Mouse (Mus musculus) CH12.LX (cell line): ENCODE measurements around the gene Zdhhc24. TPM values are rescaled to one million over a fixed set of nuclear protein-coding genes. Genes with fewer than 3 reads are reported as not detected.

Experiments used
- DNase-seq: peaks from one replicate; pipeline ENCODE4 v3.0.0-alpha.2; 2013; ENCODE audit errors: extremely low read depth
- H3K27ac ChIP-seq: 2 replicates; pipeline ENCODE4 v1.5.1; 2012; ENCODE audit warnings: low read depth, mild to moderate bottlenecking, control low read depth, moderate library complexity; ENCODE audit not compliant: insufficient read depth
- H3K27me3 ChIP-seq: replicated peaks from 2 replicates; pipeline ENCODE3; 2012; ENCODE audit warnings: inconsistent platforms
- H3K36me3 ChIP-seq, 2 experiments: replicated peaks in 1 of 2; 2 replicates each; pipeline versions ENCODE3 to v1.6.1; 2012; ENCODE audit warnings: inconsistent platforms in 1 of 2, low read length in 1 of 2, mild to moderate bottlenecking in 1 of 2, mixed read lengths in 1 of 2, moderate library complexity in 1 of 2; ENCODE audit not compliant: control insufficient read depth in 1 of 2, insufficient read depth in 1 of 2
- H3K4me1 ChIP-seq, 2 experiments: 2 replicates each; pipeline ENCODE4 v1.6.1; 2012; ENCODE audit warnings: inconsistent platforms in 1 of 2, moderate library complexity in 1 of 2; ENCODE audit not compliant: insufficient read depth in 2 of 2, control insufficient read depth in 1 of 2
- H3K4me2 ChIP-seq: 2 replicates; pipeline ENCODE4 v1.6.1; 2012; ENCODE audit warnings: low read depth, mild to moderate bottlenecking, control low read depth; ENCODE audit not compliant: poor library complexity, insufficient read depth, severe bottlenecking
- H3K4me3 ChIP-seq, 3 experiments: fragments of 150-350 bp in 1 of 3; sonication (generic) in 1 of 3; replicated peaks in 1 of 3; 2 replicates each; pipeline versions ENCODE3 to v1.5.1; 2011 to 2012; ENCODE audit warnings: low read depth in 2 of 3, low read length in 2 of 3, mild to moderate bottlenecking in 2 of 3, moderate library complexity in 2 of 3, control low read depth in 1 of 3, improper control_type of control experiment in 1 of 3, inconsistent platforms in 1 of 3, mixed read lengths in 1 of 3; ENCODE audit not compliant: poor library complexity in 1 of 3
- H3K79me2 ChIP-seq: replicated peaks from 2 replicates; pipeline ENCODE4 v1.6.1; 2012; ENCODE audit warnings: mild to moderate bottlenecking, moderate library complexity; ENCODE audit not compliant: control insufficient read depth, poor library complexity, insufficient read depth, severe bottlenecking; ENCODE audit errors: extremely low read depth
- H3K9ac ChIP-seq: 2 replicates; pipeline ENCODE4 v1.6.1; 2012; ENCODE audit warnings: low read depth, mild to moderate bottlenecking, control low read depth, moderate library complexity; ENCODE audit not compliant: insufficient read depth
- H3K9me3 ChIP-seq: replicated peaks from 2 replicates; pipeline ENCODE3; 2012; ENCODE audit warnings: low read length, inconsistent platforms, mixed read lengths
- BHLHE40 ChIP-seq: IDR thresholded peaks from 2 replicates; pipeline ENCODE4 v1.6.1; 2011; ENCODE audit warnings: mild to moderate bottlenecking, low read depth, low read length, improper control_type of control experiment
- CHD1 ChIP-seq: IDR thresholded peaks from 2 replicates; pipeline ENCODE4 v1.6.1; 2012; ENCODE audit warnings: low read depth, low read length, improper control_type of control experiment, inconsistent platforms
- CHD2 ChIP-seq: IDR thresholded peaks from 2 replicates; pipeline ENCODE4 v1.6.1; 2011; ENCODE audit warnings: low read length, improper control_type of control experiment
- CTCF ChIP-seq, 2 experiments: IDR thresholded peaks in 1 of 2; conservative IDR thresholded peaks in 1 of 2; 2 replicates each; pipeline ENCODE4 v1.5.1; 2011 to 2012; ENCODE audit warnings: low read depth in 2 of 2, low read length in 2 of 2, improper control_type of control experiment in 1 of 2, inconsistent platforms in 1 of 2, mild to moderate bottlenecking in 1 of 2, moderate library complexity in 1 of 2
- E2F4 ChIP-seq: IDR thresholded peaks from 2 replicates; pipeline ENCODE4 v1.6.1; 2011; ENCODE audit warnings: low read depth, low read length, improper control_type of control experiment; ENCODE audit not compliant: insufficient replicate concordance
- ELF1 ChIP-seq: IDR thresholded peaks from 2 replicates; pipeline ENCODE4 v1.6.1; 2014; ENCODE audit warnings: low read depth, mild to moderate bottlenecking, inconsistent platforms, low read length, improper control_type of control experiment
- EP300 ChIP-seq: IDR thresholded peaks from 2 replicates; pipeline ENCODE4 v1.6.1; 2011; ENCODE audit warnings: low read length, improper control_type of control experiment
- ETS1 ChIP-seq: conservative IDR thresholded peaks from 2 replicates; pipeline ENCODE4 v1.6.1; 2012; ENCODE audit warnings: low read depth, mild to moderate bottlenecking, inconsistent platforms, low read length, improper control_type of control experiment, moderate library complexity
- HCFC1 ChIP-seq: IDR thresholded peaks from 2 replicates; pipeline ENCODE4 v1.6.1; 2012; ENCODE audit warnings: low read depth, mild to moderate bottlenecking, inconsistent platforms, low read length, improper control_type of control experiment
- MAX ChIP-seq: IDR thresholded peaks from 2 replicates; pipeline ENCODE4 v1.6.1; 2011; ENCODE audit warnings: low read length, improper control_type of control experiment
- MAZ ChIP-seq: IDR thresholded peaks from 2 replicates; pipeline ENCODE4 v1.6.1; 2012; ENCODE audit warnings: low read depth, mild to moderate bottlenecking, inconsistent platforms, low read length, improper control_type of control experiment, moderate library complexity
- MEF2A ChIP-seq: IDR thresholded peaks from 2 replicates; pipeline ENCODE4 v1.6.1; 2014; ENCODE audit warnings: low read depth, mild to moderate bottlenecking, inconsistent platforms, low read length, improper control_type of control experiment, borderline replicate concordance
- MXI1 ChIP-seq: IDR thresholded peaks from 2 replicates; pipeline ENCODE4 v1.6.1; 2011; ENCODE audit warnings: mild to moderate bottlenecking, low read depth, low read length, improper control_type of control experiment
- MYC ChIP-seq: IDR thresholded peaks from 2 replicates; pipeline ENCODE4 v1.6.1; 2011; ENCODE audit warnings: low read depth, mild to moderate bottlenecking, improper control_type of control experiment, low read length
- NELFE ChIP-seq: IDR thresholded peaks from 2 replicates; pipeline ENCODE4 v1.6.1; 2011; ENCODE audit warnings: low read depth, low read length, improper control_type of control experiment
- POLR2AphosphoS2 ChIP-seq: IDR thresholded peaks from 2 replicates; pipeline ENCODE4 v1.6.1; 2011; ENCODE audit warnings: low read depth, low read length, improper control_type of control experiment
- SIN3A ChIP-seq: IDR thresholded peaks from 2 replicates; pipeline ENCODE4 v1.6.1; 2012; ENCODE audit warnings: low read length, improper control_type of control experiment, inconsistent platforms
- TBP ChIP-seq: conservative IDR thresholded peaks from 2 replicates; pipeline ENCODE4 v1.6.1; 2011; ENCODE audit warnings: low read depth, low read length, improper control_type of control experiment
- USF1 ChIP-seq: IDR thresholded peaks from 2 replicates; pipeline ENCODE4 v1.6.1; 2014; ENCODE audit warnings: low read depth, mild to moderate bottlenecking, inconsistent platforms, low read length, improper control_type of control experiment
- ZC3H11A ChIP-seq: IDR thresholded peaks from 2 replicates; pipeline ENCODE4 v1.6.1; 2012; ENCODE audit warnings: low read depth, mild to moderate bottlenecking, inconsistent platforms, low read length, improper control_type of control experiment
- ZKSCAN1 ChIP-seq: IDR thresholded peaks from 2 replicates; pipeline ENCODE4 v1.6.1; 2012; ENCODE audit warnings: low read depth, inconsistent platforms, low read length, improper control_type of control experiment, borderline replicate concordance
- ZMIZ1 ChIP-seq: IDR thresholded peaks from 2 replicates; pipeline ENCODE4 v1.6.1; 2012; ENCODE audit warnings: low read depth, mild to moderate bottlenecking, inconsistent platforms, low read length, improper control_type of control experiment
- ZNF384 ChIP-seq: IDR thresholded peaks from 2 replicates; pipeline ENCODE4 v1.6.1; 2012; ENCODE audit warnings: low read depth, low read length, improper control_type of control experiment, inconsistent platforms
- dilution Hi-C: fragments of 300-500 bp; cut with MboI; formaldehyde crosslinking; loops from 2 replicates; pipeline ENCODE4 v1.14.3; 2020; ENCODE audit warnings: low sequenced_read_pairs; ENCODE audit not compliant: extremely low pct_unique_long_range_greater_than_20kb, extremely low pct_ligation_motif_present
- in situ Hi-C: fragments of 300-500 bp; cut with MboI; formaldehyde crosslinking; loops from 3 replicates; pipeline ENCODE4 v1.14.3; 2019; ENCODE audit warnings: low sequenced_read_pairs, low pct_ligation_motif_present, low pct_unique_long_range_greater_than_20kb, mixed read lengths
- polyA plus RNA-seq: library from polyadenylated mRNA; unstranded; fragments of >175 nt; gene quantifications from 2 replicates; pipeline ENCODE4 v1.2.1, GENCODE M21; 2012; ENCODE audit warnings: low read depth; ENCODE audit not compliant: insufficient read length
- total RNA-seq, 2 experiments: library from RNA; depleted of rRNA; stranded (reverse); fragments of 300-350 nt in 1 of 2; fragments of >200 nt in 1 of 2; gene quantifications; 2 replicates each; pipeline ENCODE4 v1.2.3; 2012 to 2014

Gene Zdhhc24
- total and polyA plus RNA-seq, 3 experiments = 5.0 to 8.0 (median 5.0) TPM

DNA sequence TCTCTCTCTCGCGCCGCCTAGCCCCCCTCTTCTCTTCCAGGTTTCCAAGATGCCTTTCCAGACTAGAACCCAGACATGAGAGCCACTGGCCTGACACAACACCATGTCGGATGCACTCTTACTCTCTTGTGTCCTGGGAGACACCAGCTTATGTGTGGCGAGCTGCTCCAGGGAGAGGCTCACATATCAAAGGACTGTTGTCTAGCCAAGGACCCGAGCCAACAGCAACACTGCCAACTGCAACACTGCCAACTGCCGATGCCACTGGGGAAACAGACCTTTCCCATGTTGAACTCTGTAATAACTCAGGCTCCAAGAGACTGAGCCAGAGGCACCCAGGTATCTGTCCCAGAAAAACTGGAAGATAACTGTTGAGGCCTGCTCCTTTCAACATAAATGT, 49.3 kb upstream of the Zdhhc24 start:
- Histone ChIP-seq H3K79me2 (no peaks in the 10 kb centered on the region), H3K9ac (no peak overlapping the region), H3K36me3 (peaks cover 42 to 85% of the 10 kb centered on the region in 2 experiments), H3K27me3 (no peaks in the 10 kb centered on the region), H3K27ac (no peak overlapping the region), H3K4me3 (no peak overlapping the region), H3K4me1 (peaks cover 2 to 6% of the 10 kb centered on the region in 2 experiments; a peak in 2 of 4 replicates), H3K9me3 (no peaks in the 10 kb centered on the region), H3K4me2 (no peak overlapping the region)
- no peak for TF ChIP-seq CHD2
- no peak for TF ChIP-seq MEF2A
- TF ChIP-seq MAZ = no peak
- no peak for TF ChIP-seq MAX
- TF ChIP-seq EP300 = no peak
- no peak for TF ChIP-seq ELF1
- TF ChIP-seq E2F4 = no peak
- no peak for TF ChIP-seq CHD1
- TF ChIP-seq SIN3A = no peak
- TF ChIP-seq MXI1 = no peak
- no peak for TF ChIP-seq NELFE
- no peak for TF ChIP-seq CTCF (conservative IDR thresholded peaks at IDR 0.05 in 1 of 2, IDR thresholded peaks at IDR 0.05 in 1 of 2; ENCODE audit: low read depth in 2 of 2, low read length in 2 of 2)
- no peak for TF ChIP-seq ZC3H11A
- no peak for TF ChIP-seq HCFC1
- TF ChIP-seq ZKSCAN1 = no peak
- no peak for TF ChIP-seq USF1
- no peak for TF ChIP-seq ETS1
- TF ChIP-seq TBP = no peak
- no peak for DNase-seq
- dilution Hi-C loops = no loop called here
- in situ Hi-C loops = no loop called here

DNA sequence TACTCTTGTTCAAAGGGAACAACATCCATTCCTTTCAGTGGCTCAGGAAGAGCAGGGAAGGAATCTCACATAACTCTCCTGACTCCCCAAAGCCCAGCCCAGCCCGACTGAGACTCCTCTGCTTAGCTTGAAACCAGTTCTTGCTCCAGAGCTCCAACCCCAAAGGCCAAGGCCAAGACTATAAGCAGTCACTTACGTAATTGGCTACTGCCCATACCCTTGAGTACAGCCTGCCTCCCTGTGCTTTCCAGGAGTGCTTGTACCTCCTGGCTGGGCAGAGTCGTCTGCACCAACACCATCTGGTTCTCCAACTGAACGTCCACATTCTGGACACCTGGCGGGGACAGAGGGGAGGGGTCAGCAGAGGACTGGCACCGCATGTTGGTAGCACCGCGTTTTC, 44.5 kb upstream of the Zdhhc24 start:
- H3K9ac ChIP-seq = no peak overlapping the region
- H3K4me2 ChIP-seq = no peak overlapping the region
- in situ Hi-C loops = no loop called here
- dilution Hi-C loops = no loop called here
- H3K4me1 ChIP-seq = peaks cover 0 to 16% of the 10 kb centered on the region in 2 experiments; a peak in 2 of 4 replicates
- no peaks in the 10 kb centered on the region for H3K9me3 ChIP-seq
- DNase-seq = no peak
- H3K27ac ChIP-seq = no peak overlapping the region
- TF ChIP-seq MXI1 (no peak), EP300 (no peak), MEF2A (no peak), BHLHE40 (no peak), ZMIZ1 (no peak), CTCF (conservative IDR thresholded peaks at IDR 0.05 in 1 of 2, IDR thresholded peaks at IDR 0.05 in 1 of 2; ENCODE audit: low read depth in 2 of 2, low read length in 2 of 2) (no peak), E2F4 (no peak), HCFC1 (no peak), MYC (no peak), MAX (no peak), ZNF384 (no peak), POLR2AphosphoS2 (no peak)
- no peaks in the 10 kb centered on the region for H3K27me3 ChIP-seq
- H3K36me3 ChIP-seq = peaks cover 20 to 64% of the 10 kb centered on the region in 2 experiments
- no peak overlapping the region for H3K4me3 ChIP-seq
- no peaks in the 10 kb centered on the region for H3K79me2 ChIP-seq
